Mouse (Mus musculus) thymus, adult 18-20 months (tissue): ENCODE results near the gene Zbtb16.

ENCODE experiments used
- DNase-seq, 2 experiments: peaks; one replicate each; pipeline ENCODE4 v3.0.0; 2022; ENCODE audit warnings: mixed read lengths in 2 of 2

Zbtb16 gene

GRCm38 (mm10) chr9:48764311-48764710, 71.7 kb downstream of the Zbtb16 start:
- no peak for DNase-seq

GRCm38 (mm10) chr9:48761732-48762637, 74.0 kb downstream of the Zbtb16 start:
- no peak for DNase-seq

- no peak for DNase-seq
These were observed 74.9 kb downstream of the Zbtb16 start for GRCm38 (mm10) chr9:48761175-48761556.

GRCm38 (mm10) chr9:48760449-48761174, 75.4 kb downstream of the Zbtb16 start:
- no peak for DNase-seq

- no peak for DNase-seq
These were observed 76.9 kb downstream of the Zbtb16 start for GRCm38 (mm10) chr9:48759098-48759497.

GRCm38 (mm10) chr9:48757650-48758580, 78.1 kb downstream of the Zbtb16 start:
- DNase-seq = no peak

GRCm38 (mm10) chr9:48756261-48756812, 79.7 kb downstream of the Zbtb16 start:
- no peak for DNase-seq

GRCm38 (mm10) chr9:48755438-48756070, 80.5 kb downstream of the Zbtb16 start:
- no peak for DNase-seq

GRCm38 (mm10) chr9:48754418-48754817, 81.6 kb downstream of the Zbtb16 start:
- no peak for DNase-seq

GRCm38 (mm10) chr9:48753881-48754280, 82.1 kb downstream of the Zbtb16 start:
- no peak for DNase-seq

- DNase-seq = no peak
These were observed 84.1 kb downstream of the Zbtb16 start for GRCm38 (mm10) chr9:48751900-48752299.

- DNase-seq = no peak
These were observed 86.4 kb downstream of the Zbtb16 start for GRCm38 (mm10) chr9:48749666-48750065.

GRCm38 (mm10) chr9:48749168-48749567, 86.9 kb downstream of the Zbtb16 start:
- DNase-seq = no peak

- DNase-seq = no peak
These were observed 87.3 kb downstream of the Zbtb16 start for GRCm38 (mm10) chr9:48748761-48749160.

- no peak for DNase-seq
These were observed 87.8 kb downstream of the Zbtb16 start for GRCm38 (mm10) chr9:48748216-48748615.

GRCm38 (mm10) chr9:48746506-48746905, 89.5 kb downstream of the Zbtb16 start:
- DNase-seq = no peak

GRCm38 (mm10) chr9:48745347-48746119, 90.5 kb downstream of the Zbtb16 start:
- no peak for DNase-seq

GRCm38 (mm10) chr9:48744916-48745315, 91.1 kb downstream of the Zbtb16 start:
- DNase-seq = peak; percentile 11 to 18

GRCm38 (mm10) chr9:48744451-48744850, 91.6 kb downstream of the Zbtb16 start:
- no peak for DNase-seq

GRCm38 (mm10) chr9:48743338-48744285, 92.4 kb downstream of the Zbtb16 start:
- no peak for DNase-seq
